Mouse (Mus musculus) liver, postnatal 0 days (tissue): ENCODE measurements around the gene Tec.

Experiments used
- CTCF ChIP-seq: sonication (generic); IDR thresholded peaks from 2 replicates; pipeline ENCODE4 v1.5.1; 2016; ENCODE audit warnings: antibody characterized with exemption, low read depth
- EP300 ChIP-seq: IDR thresholded peaks from 2 replicates; pipeline ENCODE4 v1.6.1; 2016; ENCODE audit warnings: antibody characterized with exemption, low read depth, mild to moderate bottlenecking

DNA sequence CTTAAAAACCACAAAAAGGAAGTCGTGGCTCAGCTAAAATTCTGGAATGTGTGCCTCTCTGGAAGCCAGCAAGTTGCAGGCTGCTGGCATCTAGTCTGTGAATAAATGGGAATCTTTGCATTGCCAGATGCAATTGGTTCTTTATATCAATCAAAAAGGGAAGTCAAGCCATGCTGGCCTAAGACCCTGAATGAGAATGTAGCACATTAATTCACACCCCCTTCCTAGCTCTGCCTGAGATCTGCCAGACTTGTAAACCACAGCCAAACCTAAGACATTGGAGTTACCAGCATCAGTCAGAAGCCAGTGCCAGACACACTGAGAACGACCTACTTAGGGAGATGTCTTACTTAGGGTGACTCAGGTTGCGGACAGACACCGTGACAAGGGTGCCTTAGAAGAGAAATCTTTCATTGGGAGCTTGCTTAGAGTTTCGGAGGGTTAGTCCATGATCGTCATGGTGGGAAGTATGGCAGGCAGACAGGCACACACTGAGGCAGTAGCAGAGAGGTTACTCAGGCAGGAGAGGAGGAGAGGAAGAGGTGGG is 19.3 kb downstream of the Tec start:
- TF ChIP-seq CTCF (no peak), EP300 (no peak)
